Mouse (Mus musculus): Measurements from ENCODE around the gene Zfp36l2.

Gene Zfp36l2

GRCm38 (mm10) chr17:84150291-84150690, 37.5 kb downstream of the Zfp36l2 start:
- no peak for DNase-seq

GRCm38 (mm10) chr17:84149566-84149965, 38.2 kb downstream of the Zfp36l2 start:
- peak in 1 of 2 experiments; percentile 5 for DNase-seq

GRCm38 (mm10) chr17:84148499-84149484, 39.0 kb downstream of the Zfp36l2 start:
- peak; percentile 63 to 67 for DNase-seq

GRCm38 (mm10) chr17:84147183-84148108, 40.3 kb downstream of the Zfp36l2 start:
- no peak for DNase-seq

- DNase-seq: no peak
Measured at GRCm38 (mm10) chr17:84146458-84147182, 41.1 kb downstream of the Zfp36l2 start.

- DNase-seq: no peak
Measured at GRCm38 (mm10) chr17:84145826-84146287, 41.9 kb downstream of the Zfp36l2 start.

GRCm38 (mm10) chr17:84144762-84145599, 42.8 kb downstream of the Zfp36l2 start:
- DNase-seq: no peak

GRCm38 (mm10) chr17:84144130-84144529, 43.6 kb downstream of the Zfp36l2 start:
- DNase-seq: no peak

GRCm38 (mm10) chr17:84143219-84143844, 44.4 kb downstream of the Zfp36l2 start:
- no peak for DNase-seq

- no peak for DNase-seq
Measured at GRCm38 (mm10) chr17:84141691-84142090, 46.1 kb downstream of the Zfp36l2 start.

GRCm38 (mm10) chr17:84140822-84141507, 46.8 kb downstream of the Zfp36l2 start:
- no peak for DNase-seq

- no peak for DNase-seq
Measured at GRCm38 (mm10) chr17:84137393-84138171, 50.2 kb downstream of the Zfp36l2 start.

GRCm38 (mm10) chr17:84136669-84137392, 50.9 kb downstream of the Zfp36l2 start:
- no peak for DNase-seq

- DNase-seq: no peak
Measured at GRCm38 (mm10) chr17:84136217-84136616, 51.5 kb downstream of the Zfp36l2 start.

GRCm38 (mm10) chr17:84135243-84135642, 52.5 kb downstream of the Zfp36l2 start:
- no peak for DNase-seq
